Mouse (Mus musculus): Measurements from ENCODE around the gene 9130230L23Rik.

Gene 9130230L23Rik

GRCm38 (mm10) chr5:65954130-65955080 lies 49.7 kb downstream of the 9130230L23Rik start:
- DNase-seq (ENCODE audit: low spot score), result no peak

- no peak for DNase-seq (ENCODE audit: low spot score)
Observed at GRCm38 (mm10) chr5:65951513-65951909, 52.6 kb downstream of the 9130230L23Rik start.

- no peak for DNase-seq (ENCODE audit: low spot score)
Observed at GRCm38 (mm10) chr5:65950679-65951512, 53.2 kb downstream of the 9130230L23Rik start.

- DNase-seq (ENCODE audit: low spot score), result no peak
Observed at GRCm38 (mm10) chr5:65950236-65950635, 53.8 kb downstream of the 9130230L23Rik start.

- DNase-seq (ENCODE audit: low spot score), result no peak
Observed at GRCm38 (mm10) chr5:65949822-65950221, 54.3 kb downstream of the 9130230L23Rik start.

- DNase-seq (ENCODE audit: low spot score), result no peak
Observed at GRCm38 (mm10) chr5:65941145-65941544, 62.9 kb downstream of the 9130230L23Rik start.

GRCm38 (mm10) chr5:65937998-65938715 lies 65.9 kb downstream of the 9130230L23Rik start:
- DNase-seq (ENCODE audit: low spot score), result peak; percentile 74

DNA sequence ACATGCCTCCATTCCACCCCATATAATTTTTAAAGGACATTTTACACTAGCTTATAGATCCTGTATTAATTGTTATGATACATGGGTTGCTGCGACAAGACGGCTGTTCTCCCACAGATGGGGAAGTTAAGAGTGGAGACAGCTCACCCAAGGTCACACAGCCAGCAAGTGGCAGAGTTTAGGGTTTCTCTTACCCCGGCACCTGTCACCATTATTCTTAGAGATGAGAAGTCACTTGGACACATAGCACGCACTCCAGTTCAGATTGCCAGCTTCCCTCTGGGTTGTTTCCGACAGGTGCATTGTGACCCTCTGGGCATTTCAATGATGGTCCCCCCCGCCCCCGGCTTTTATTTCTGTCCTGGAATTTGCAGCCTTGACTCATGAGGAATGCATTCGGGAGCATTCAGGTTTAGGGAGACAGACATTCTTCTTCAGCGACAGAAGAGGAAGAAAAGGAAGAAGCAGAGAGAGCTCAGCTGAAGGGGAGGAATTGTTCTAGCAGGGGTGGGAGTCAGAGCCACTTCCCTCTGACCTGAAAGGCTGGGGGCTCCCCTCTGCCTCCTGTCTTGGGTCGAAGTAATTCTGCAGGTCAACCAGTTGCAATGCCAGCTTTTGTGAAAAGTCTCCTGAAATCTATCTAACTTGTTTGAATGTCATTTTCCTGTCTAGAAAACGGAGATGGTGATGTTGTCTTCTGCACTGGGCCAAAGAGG lies 66.9 kb downstream of the 9130230L23Rik start:
- DNase-seq (ENCODE audit: low spot score), result no peak

- no peak for DNase-seq (ENCODE audit: low spot score)
Observed at GRCm38 (mm10) chr5:65934783-65935182, 69.3 kb downstream of the 9130230L23Rik start, which contains the start of gene Chrna9. Chrna9 (plus strand) TSS chr5:65934921.

- DNase-seq (ENCODE audit: low spot score), result no peak
Observed at GRCm38 (mm10) chr5:65933764-65934163, 70.3 kb downstream of the 9130230L23Rik start.

DNA sequence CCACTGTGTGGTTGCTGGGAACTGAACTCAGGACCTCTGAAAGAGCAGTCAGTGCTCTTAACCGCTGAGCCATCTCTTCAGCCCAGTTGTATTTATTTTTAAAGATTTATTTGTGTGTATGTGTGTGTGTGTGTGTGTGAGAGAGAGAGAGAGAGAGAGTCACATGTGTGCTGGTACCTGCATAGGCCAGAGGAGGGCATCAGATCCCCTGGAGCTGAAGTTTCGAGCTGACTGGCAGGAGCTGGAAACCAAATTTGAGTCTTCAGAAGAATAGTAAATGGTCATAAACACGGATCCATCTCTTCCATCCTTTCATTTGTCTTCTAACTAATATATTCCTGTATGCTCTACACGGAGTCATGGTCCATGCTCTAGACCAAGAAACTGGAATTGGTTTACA lies 70.8 kb downstream of the 9130230L23Rik start:
- no peak for DNase-seq (ENCODE audit: low spot score)

GRCm38 (mm10) chr5:65930171-65930570 lies 73.9 kb downstream of the 9130230L23Rik start:
- no peak for DNase-seq (ENCODE audit: low spot score)

Data from layer of hippocampus, adult 9-10 months (tissue).